In genomic region chrX:136895757-136896156, GRCm38 (mm10) we compare ENCODE assay signal across 11 mouse cellular contexts. TPM values are rescaled to one million over a fixed set of nuclear protein-coding genes. Genes with fewer than 3 reads are reported as not detected.
A peak's percentile ranks its signal among the peaks of the same experiment; 100 is the strongest.
DNase-seq lines count a peak whose midpoint lies in the region; ATAC-seq and TF ChIP-seq lines count a peak whose summit lies in the region.
"Had no signal": no experiment of that assay in that cellular context is flagged by ENCODE, and none has a peak within 500 bp of the region (broad histone marks: within the 10 kb centered on the region; RNA-seq: fewer than 3 reads in every experiment).

No protein-coding gene starts in this region.

- H3K4me2 ChIP-seq in liver, postnatal 0 days (ENCODE audit: low read depth, low read length) = no peak overlapping the region
- no peak overlapping the region for H3K4me2 ChIP-seq in liver, embryonic 11.5 days
- H3K4me2 ChIP-seq: lung, embryonic 15.5 days; stomach, embryonic 15.5 days had no signal

- no peaks in the 10 kb centered on the region for H3K9me3 ChIP-seq in liver, postnatal 0 days (ENCODE audit: low read length)
- H3K9me3 ChIP-seq in liver, embryonic 11.5 days (ENCODE audit: control insufficient read depth, low read length) = no peaks in the 10 kb centered on the region
- H3K9me3 ChIP-seq: lung, embryonic 15.5 days; stomach, embryonic 15.5 days had no signal

- peak; percentile 57 for TF ChIP-seq CTCF in liver, postnatal 0 days (IDR thresholded peaks at IDR 0.05; ENCODE audit: low read depth)
- peak; percentile 21; the same call in 1 of the 2 replicates for TF ChIP-seq CTCF in brain, embryonic 14.5 days (IDR thresholded peaks at IDR 0.05; ENCODE audit: borderline replicate concordance, extremely low read depth, insufficient read depth, insufficient read length)

- intact Hi-C loops in left cerebral cortex, postnatal 10 days (cut with DNase I) = no loop called here
- intact Hi-C loops in gastrocnemius, postnatal 14 days (cut with DNase I; ENCODE audit: low total_unique reads) = no loop called here

- ATAC-seq in liver, postnatal 0 days = no peak
- ATAC-seq in liver, embryonic 11.5 days (replicated peaks; ENCODE audit: low FRiP score) = no peak

- TF ChIP-seq EP300 in liver, postnatal 0 days (IDR thresholded peaks at IDR 0.05; ENCODE audit: low read depth) = no peak

- H3K27me3 ChIP-seq in liver, postnatal 0 days (ENCODE audit: insufficient read depth, low read length) = no peaks in the 10 kb centered on the region
- H3K27me3 ChIP-seq in liver, embryonic 11.5 days (replicated peaks; ENCODE audit: control insufficient read depth, insufficient read depth, low read length) = no peaks in the 10 kb centered on the region
- H3K27me3 ChIP-seq: lung, embryonic 15.5 days; stomach, embryonic 15.5 days had no signal

- no peak for TF ChIP-seq POLR2A in brain, embryonic 14.5 days (IDR thresholded peaks at IDR 0.05; ENCODE audit: borderline replicate concordance, extremely low read depth, insufficient read depth, insufficient read length, poor library complexity, severe bottlenecking)

- no peak overlapping the region for H3K9ac ChIP-seq in liver, postnatal 0 days (replicated peaks)
- H3K9ac ChIP-seq in liver, embryonic 11.5 days (ENCODE audit: low read depth, low read length) = no peak overlapping the region
- H3K9ac ChIP-seq: lung, embryonic 15.5 days; stomach, embryonic 15.5 days had no signal

- peak; percentile 13 to 29 for DNase-seq in cerebellum, postnatal 10 days
- no peak for DNase-seq in cerebellum, postnatal 36 days
- peak; percentile 11 for DNase-seq in liver, postnatal 0 days
- no peak for DNase-seq in liver, embryonic 11.5 days (ENCODE audit: low spot score)
- peak; percentile 60 for DNase-seq in brain, embryonic 14.5 days (ENCODE audit: low read depth)
- DNase-seq in left cerebral cortex, postnatal 10 days (ENCODE audit: extremely low spot score in 1 of 2, low spot score in 2 of 2) = peak; percentile 5 to 18
- no peak for DNase-seq in gastrocnemius, postnatal 14 days
- no peak for DNase-seq in gastrocnemius, postnatal 10 days

- no peak overlapping the region for H3K4me3 ChIP-seq in liver, postnatal 0 days (ENCODE audit: low read depth, low read length)
- H3K4me3 ChIP-seq in liver, embryonic 11.5 days (ENCODE audit: low read depth, low read length) = no peak overlapping the region
- H3K4me3 ChIP-seq: lung, embryonic 15.5 days; stomach, embryonic 15.5 days had no signal

- no peaks in the 10 kb centered on the region for H3K4me1 ChIP-seq in liver, postnatal 0 days (ENCODE audit: insufficient read depth)
- no peaks in the 10 kb centered on the region for H3K4me1 ChIP-seq in liver, embryonic 11.5 days (replicated peaks; ENCODE audit: control insufficient read depth, insufficient read depth, low read length)
- H3K4me1 ChIP-seq: lung, embryonic 15.5 days; stomach, embryonic 15.5 days had no signal

- H3K27ac ChIP-seq in liver, postnatal 0 days (ENCODE audit: low read depth) = no peak overlapping the region
- no peak overlapping the region for H3K27ac ChIP-seq in liver, embryonic 11.5 days (ENCODE audit: low read depth, low read length)
- H3K27ac ChIP-seq: lung, embryonic 15.5 days; stomach, embryonic 15.5 days had no signal

- no peaks in the 10 kb centered on the region for H3K36me3 ChIP-seq in liver, postnatal 0 days (replicated peaks; ENCODE audit: insufficient read depth, low read length)
- H3K36me3 ChIP-seq in liver, embryonic 11.5 days (ENCODE audit: control insufficient read depth, insufficient read depth, low read length) = no peaks in the 10 kb centered on the region
- H3K36me3 ChIP-seq: lung, embryonic 15.5 days; stomach, embryonic 15.5 days had no signal

- WGBS in liver, postnatal 0 days (ENCODE audit: insufficient replicate concordance) = 43% methylated on average over 2 of the region's 2 CpGs
- WGBS in liver, embryonic 11.5 days = 47% methylated on average over 2 of the region's 2 CpGs

RNA-seq across cellular contexts. Expression of gene Rab9b, which starts 27.2 kb away (rescaled TPM):
- not detected in 2 replicates for polyA plus RNA-seq in liver, postnatal 0 days (2015; fragmentation: Nextera tagmentation; extraction: Ambion mirVana)
- polyA plus RNA-seq in liver, embryonic 11.5 days (2014; fragmentation: Nextera tagmentation; extraction: Ambion mirVana) = not detected in 2 replicates
- 6.7 and 13.7 TPM in 2 replicates for polyA plus RNA-seq in brain, embryonic 14.5 days (2012; rRNA removed)
- total RNA-seq in left cerebral cortex, postnatal 10 days (2021) = 10 to 100 TPM; 22.7 to 25.3 TPM
- total RNA-seq in gastrocnemius, postnatal 14 days (2021) = under 1 TPM; 0.13 to 0.16 TPM
- total RNA-seq in gastrocnemius, postnatal 10 days (2021) = under 1 TPM; 0.25 to 0.42 TPM

RNA-seq across cellular contexts. Expression of gene H2bfm, which starts 31.4 kb away (rescaled TPM):
- polyA plus RNA-seq in liver, postnatal 0 days (2015; fragmentation: Nextera tagmentation; extraction: Ambion mirVana) = not detected in 2 replicates
- not detected in 2 replicates for polyA plus RNA-seq in liver, embryonic 11.5 days (2014; fragmentation: Nextera tagmentation; extraction: Ambion mirVana)
- polyA plus RNA-seq in brain, embryonic 14.5 days (2012; rRNA removed) = not detected in 2 replicates
- total RNA-seq in left cerebral cortex, postnatal 10 days (2021) = not detected
- total RNA-seq in gastrocnemius, postnatal 14 days (2021) = not detected
- not detected for total RNA-seq in gastrocnemius, postnatal 10 days (2021)
- polyA plus RNA-seq: heart, embryonic 14.5 days; lung, embryonic 15.5 days; stomach, embryonic 15.5 days had no signal

Comparison
In these comparisons a context has a peak if more than half of its experiments do, and no peak if none do; other contexts are left out.
1. DNase-seq: peak in cerebellum, postnatal 10 days (2 of 2), liver, postnatal 0 days (single experiment), brain, embryonic 14.5 days (single experiment) and left cerebral cortex, postnatal 10 days (2 of 2); none in cerebellum, postnatal 36 days (0 of 2), liver, embryonic 11.5 days (single experiment), gastrocnemius, postnatal 14 days (single experiment) and gastrocnemius, postnatal 10 days (single experiment).
2. RNA of gene Rab9b, which starts 27.2 kb away (total RNA-seq): 22.7 to 25.3 TPM in left cerebral cortex, postnatal 10 days; 0.25 to 0.42 TPM in gastrocnemius, postnatal 10 days and 0.13 to 0.16 TPM in gastrocnemius, postnatal 14 days; every median in the first group is over 10 times any median in the second.